Mouse (Mus musculus): Measurements from ENCODE around the gene Fgf12.

The Fgf12 gene

DNA sequence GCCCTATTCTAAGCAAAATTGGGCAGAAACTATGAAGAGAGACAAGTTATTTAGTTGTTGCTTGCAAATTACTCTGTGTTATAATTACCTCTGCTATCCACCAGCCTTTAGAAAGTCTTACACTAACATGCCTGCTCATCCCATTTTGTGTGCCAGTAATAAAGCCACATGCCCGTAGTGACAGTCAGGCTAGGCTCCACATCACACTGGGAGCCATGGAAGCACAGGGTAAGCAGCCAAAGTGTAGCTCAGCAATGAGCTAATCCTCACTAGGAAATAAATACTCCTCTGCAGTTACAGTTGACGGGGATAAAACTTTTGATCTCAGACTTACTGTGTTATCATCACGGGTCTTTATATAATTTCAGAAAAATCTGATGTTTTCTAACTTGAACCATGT, 298.0 kb downstream of the Fgf12 start:
- DNase-seq: no peak

DNA sequence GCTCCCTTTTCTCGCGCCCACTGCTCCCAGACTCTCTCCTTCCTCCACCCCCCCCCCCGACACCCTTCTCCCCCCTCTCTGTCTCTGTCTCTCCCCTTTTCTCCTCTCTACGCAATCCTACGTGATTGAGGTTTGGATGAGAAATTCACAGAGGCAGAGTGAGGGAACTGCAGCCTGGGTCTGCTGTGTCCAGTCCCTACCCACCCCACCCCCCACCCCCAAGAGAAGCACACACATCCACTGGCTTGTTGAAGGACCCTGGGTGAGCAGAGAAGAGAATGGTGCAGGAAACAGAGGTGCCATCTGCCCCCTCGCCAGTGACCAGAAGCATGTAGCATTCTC, 305.8 kb downstream of the Fgf12 start:
- peak; percentile 35 for DNase-seq

DNA sequence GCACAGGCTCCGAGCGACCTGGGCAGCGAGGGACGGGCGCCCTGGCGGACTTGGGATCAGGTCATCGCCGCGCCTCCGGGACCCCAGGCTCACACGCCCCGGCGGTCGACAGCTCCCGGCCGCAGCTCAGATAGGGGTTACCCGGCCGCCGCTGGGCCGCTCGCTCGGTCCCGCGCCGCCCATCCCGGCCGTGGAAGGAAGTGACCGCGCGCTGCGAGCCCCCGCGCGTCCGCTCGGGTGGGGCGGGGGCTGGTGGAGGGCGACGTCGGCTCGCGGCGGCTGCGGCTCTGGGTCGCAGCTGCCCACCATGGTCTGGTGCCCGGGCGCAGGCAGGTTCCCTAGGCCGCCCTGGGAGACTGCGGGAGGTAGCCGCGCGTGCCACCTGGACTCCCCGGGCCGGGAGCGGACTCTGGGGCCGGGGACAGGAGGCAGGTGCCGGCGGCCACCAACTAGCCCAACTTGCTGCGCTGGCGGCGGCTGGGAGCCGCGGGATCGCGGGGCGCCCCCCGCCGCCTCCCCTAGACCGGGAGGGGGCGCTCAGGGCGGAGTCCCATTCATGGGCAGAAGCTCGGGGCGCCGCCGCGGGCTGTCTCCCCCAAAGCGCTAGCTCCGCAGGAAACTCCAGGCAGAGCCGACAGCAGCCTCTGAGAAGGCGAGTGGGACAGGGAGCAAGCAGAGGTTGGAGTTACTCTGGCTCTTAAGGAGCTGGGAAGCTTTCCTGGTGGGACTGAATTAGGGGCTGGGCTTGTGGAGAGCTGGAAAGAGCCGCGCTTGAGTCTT, 306.3 kb downstream of the Fgf12 start:
- peak; percentile 68 for DNase-seq

DNA sequence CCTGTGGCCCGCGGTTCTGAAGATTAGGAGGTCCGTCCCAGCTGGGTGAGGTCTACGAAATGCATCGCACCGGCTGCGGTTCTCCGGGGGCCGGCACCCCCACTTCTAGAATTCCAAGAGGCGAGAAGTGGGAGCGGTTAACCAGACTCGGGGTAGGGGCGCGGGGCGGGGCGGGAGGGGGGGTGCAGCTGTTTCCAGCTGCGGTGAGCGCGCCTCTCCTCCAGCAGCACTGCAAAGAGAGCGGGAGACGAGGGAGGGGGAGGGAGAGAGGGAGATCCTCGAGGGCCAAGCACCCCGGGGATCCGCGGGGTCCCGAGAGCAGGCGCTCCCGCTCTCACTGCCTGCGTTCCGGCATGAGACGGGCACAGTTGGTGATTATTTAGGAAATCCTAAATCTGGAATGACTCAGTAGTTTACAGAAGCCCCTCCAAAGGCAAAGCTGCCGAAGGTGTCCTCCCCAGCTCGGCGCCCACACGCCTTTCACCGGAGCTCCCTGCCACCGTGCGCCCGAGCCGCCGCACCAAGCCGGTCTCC, 307.0 kb downstream of the Fgf12 start:
- peak; percentile 48 for DNase-seq

DNA sequence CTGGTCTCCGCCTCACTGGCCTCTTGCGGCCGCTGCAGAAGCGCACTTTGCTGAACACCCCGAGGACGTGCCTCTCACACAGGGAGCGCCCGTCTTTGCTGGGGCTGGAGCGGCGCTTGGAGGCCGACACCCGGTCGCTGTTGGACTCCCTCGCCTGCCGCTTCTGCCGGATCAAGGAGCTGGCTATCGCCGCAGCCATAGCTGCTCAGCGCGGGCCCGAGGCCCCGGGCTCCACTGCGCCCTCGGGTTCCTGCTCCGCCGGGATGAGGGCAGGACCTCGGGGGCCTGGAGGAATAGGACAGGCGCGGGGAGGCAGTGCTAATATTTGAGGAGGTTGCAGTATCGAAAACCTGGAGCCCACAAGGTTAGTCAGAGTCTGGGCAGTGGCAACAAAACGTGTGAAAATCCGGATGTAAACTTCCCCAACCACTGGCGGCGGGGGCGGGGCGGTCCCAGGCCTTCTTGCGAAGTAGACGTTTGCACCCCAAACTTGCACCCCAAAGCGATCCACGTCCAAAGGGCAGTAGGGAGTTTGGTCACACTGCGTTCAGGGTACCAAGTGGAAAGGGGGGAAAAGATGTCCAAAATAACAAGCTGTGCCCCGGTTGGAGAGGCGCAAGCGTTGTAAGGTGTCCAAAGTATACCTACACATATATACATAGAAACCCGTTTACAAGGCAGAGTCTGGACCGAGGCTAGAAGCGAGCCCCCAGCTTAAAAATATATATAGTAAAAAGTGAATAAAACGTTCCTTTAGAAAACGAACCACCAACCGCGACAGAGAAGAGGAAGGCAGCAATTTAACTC, 307.7 kb downstream of the Fgf12 start:
- peak; percentile 59 for DNase-seq

DNA sequence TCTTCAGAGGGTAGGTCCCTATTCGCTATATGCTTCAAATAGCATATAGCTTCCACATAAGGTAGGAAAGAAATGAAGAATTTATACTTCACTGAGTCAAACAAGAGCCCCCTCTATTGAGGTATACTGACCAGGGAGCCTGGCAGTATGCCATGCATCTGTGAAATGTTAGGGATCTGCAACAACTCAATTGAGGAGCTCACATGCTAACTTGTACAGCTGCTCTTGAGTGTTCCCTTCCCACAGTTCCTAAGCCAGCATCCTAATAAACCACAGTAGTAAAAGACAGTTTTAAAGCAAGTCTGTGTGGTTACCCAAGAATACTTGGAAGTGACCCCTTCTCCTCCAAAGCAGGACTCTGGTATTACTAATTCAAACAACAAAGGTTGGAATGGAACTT, 331.3 kb downstream of the Fgf12 start:
- no peak for DNase-seq

DNA sequence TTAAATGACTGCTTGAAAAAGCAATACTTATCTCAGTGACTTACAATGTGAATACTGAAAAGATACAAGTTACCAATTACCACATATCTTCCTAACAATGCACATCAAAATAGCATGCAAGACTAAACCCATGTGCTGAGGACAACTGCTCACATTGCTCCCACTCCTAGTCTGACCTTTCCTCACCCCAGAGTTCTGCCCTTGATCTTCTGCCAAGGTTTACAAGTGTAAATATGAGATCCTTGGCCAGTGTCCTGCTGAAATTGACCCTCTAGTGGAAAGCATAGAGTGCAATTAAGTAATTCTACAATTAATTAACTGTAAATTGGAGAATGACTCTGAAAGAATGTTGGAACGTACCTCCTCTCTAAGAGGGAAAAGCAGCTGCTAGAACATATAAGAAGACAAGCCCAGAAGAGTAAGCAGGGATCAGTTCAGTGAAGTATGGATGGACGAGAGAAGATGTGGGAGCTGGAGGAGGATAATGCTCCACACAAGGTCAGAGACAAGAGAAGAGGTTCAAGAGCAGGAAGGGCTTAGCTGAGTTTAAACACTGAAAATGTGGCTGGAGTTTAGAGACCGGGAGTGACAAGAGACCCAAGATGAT, 333.1 kb downstream of the Fgf12 start:
- no peak for DNase-seq

DNA sequence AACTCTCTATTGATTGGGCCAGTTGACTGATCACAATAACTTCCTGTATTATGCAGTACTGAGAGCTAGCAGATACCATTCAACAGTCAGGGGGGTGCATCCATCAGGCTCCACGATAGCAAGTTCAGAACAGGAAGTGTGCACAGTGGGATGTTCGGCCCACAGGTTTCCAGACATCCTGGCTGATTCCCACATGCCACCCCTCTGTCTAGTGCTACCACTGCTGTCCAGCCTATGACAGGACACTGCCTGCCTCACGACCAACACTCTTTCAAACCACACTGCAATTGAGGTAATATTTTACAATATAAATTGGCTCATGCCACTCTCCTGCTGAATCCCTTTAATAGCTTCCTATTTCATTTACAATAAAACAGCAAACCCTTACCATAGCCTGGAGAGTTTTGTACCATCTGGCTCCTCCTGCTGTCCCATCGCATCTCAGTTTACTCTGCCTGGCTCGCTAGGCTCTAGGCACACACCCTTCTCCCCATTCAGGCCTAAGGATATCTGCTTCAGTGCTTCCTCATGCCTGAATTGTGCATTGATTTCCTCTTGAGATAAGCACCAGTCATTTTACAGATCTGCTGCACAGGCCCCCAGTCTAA, 341.6 kb downstream of the Fgf12 start:
- no peak for DNase-seq

DNA sequence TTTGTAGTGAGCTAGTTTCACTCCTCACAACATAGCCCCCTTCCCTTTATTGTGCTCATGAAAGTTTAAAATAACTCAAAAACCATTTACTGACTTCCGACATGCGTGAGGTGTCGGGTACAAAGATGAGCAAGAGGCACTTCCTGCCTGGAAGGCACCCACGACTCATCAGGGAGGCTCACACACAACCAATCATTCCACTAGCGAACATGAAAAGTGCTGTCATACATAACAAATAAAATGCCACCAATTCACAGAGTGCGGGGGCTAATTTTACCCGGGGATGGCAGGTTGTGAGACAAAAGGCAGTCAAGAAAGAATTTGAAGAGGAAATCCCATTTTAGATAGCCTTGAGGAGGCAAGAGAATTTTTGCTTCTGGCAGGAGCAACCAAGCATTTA, 344.6 kb downstream of the Fgf12 start:
- DNase-seq: no peak

DNA sequence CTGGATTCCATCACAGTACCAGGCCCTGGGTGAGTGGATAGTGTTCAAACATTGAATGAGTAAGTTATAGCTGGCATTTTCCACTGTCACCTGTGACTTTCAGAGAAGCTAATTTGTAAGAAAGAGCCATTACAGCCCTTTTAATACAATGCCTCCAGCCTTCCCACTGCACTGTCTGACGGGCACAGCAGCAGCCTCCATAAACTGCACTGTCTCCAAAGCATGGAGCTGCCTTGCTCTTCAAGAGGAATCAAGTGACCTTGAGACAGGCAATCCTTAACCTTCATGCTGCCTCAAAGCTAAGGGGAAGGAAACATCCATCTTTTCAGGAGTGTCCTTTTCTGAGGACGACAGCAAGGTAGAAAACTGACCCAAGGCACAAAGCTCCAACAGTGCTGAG, 345.0 kb downstream of the Fgf12 start:
- no peak for DNase-seq

DNA sequence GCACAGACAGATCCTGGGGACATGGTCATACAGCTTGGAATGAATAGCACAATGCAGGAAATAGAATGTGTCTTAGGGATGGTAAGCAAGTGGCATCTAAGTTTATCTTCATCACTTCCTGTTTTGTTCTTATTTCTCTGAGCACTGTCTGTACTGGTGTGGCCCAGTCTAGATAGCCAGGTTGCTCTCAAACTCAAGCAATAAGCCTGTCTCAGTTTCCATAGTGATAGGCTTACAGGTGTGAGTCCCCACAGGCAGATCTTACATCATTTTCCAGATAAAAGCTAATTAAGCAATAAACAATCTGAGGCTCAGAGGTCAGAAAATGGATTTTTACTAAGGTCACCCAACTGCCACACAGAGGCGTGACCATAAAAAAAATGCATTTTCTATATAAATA, 348.7 kb downstream of the Fgf12 start:
- no peak for DNase-seq

DNA sequence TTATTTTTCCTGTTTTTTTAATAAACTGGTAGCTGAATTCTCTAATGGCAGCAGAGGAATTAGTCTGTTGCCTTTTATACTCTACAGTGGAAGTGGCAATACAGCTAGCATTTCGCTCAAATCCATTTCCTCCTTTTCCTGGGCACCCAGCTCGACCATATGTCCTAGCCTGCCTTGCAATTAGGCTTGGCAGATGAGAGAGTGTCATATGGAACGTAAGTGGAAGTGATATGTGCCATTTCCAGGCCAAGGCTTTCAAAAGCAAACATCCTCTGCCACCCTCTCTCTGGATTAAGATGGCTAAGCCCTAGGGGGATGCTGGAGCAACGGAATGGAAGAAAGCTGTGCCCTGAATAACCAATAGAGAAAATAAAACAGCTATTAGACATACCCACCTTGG, 350.2 kb downstream of the Fgf12 start:
- DNase-seq: no peak

DNA sequence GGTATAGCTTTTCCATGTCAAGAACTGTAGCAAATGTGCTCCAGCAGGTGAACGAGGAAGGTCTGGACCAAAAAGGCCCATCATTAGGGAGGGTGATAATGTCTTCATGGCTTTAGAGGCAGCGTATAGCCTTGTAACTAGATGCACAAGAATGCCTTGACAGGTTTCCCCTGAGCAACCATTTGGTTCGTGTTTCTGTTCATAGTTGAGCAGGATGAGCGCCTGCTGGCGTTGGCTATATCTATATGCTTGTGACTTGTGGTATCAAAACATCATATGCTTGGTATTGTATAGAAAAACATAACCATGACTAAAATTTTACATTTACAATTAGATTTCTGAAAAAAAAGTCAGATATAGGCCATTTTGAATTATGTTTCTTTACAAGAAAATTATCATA, 361.6 kb downstream of the Fgf12 start:
- DNase-seq: no peak

DNA sequence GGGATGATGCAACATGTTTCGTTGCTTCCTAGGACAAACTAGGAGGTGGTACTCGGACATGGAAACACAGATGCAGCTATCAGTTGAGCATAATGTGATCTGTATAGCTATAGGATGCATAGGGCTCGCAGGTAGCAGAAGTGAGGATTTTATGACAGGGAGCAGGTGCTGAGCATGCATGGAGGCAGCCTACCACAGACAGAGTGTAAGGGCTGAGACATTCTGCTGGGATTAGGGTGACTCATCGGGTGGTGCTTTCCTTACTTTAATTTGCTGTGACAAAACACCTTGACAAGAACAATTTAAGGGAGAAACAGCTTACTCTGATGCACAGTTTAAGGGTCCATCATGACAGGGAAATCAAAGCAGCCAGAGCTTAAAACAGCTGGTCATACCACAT, 363.8 kb downstream of the Fgf12 start:
- DNase-seq: no peak

DNA sequence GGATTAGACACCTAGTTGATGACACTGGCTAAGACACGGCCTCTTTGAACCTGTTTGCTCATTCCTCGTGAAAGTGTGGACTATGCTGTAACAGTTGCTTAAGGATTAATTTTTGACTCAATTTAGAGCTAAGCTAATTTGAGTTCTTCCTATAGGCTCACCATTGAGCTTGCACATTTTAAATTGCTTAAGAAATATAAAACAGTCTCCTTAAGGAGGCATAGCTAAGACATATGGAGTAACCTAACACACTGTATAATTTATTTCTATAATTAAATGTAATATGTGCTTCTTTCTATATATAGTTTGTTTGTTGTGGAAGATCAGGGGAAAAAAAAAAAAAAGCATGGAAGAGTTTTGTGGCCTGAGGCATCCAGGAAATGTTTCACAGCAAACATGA, 378.1 kb downstream of the Fgf12 start:
- no peak for DNase-seq

DNA sequence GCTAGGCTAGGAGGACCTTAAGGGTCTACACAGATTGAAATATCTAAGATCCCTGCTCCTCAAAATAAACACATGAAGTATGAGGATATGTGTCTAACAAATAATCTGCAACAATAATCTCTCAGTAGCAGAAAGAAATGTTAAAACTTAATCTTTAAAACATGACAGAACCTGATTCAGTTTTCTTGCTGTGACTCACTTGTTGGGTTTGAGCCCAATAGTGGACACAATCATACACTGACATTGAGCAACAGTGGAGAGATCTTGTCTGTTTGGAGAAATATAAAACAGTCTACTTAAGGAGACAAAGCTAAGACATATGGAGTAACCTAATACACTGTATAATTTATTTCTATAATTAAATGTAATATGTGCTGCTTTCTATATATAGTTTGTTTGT, 379.6 kb downstream of the Fgf12 start:
- no peak for DNase-seq

DNA sequence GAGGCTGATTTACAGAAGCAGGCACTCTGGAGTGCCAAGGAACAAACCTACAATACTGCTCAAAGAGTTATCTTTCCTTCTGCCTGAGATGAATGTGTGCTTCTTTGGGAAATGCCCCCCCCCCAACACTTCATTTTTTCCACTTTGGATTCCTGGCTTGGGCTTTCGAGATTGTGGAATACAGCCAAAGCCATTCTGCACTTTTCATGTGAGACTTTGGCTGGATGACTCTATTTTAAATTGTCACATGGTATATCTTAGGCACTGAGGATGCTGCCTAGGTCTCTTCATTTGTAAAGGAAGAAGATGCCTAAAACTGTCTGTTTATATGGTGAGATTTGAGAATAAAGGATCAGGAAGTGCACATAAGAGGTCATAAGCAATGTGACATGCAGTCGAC, 402.2 kb downstream of the Fgf12 start:
- DNase-seq: no peak

DNA sequence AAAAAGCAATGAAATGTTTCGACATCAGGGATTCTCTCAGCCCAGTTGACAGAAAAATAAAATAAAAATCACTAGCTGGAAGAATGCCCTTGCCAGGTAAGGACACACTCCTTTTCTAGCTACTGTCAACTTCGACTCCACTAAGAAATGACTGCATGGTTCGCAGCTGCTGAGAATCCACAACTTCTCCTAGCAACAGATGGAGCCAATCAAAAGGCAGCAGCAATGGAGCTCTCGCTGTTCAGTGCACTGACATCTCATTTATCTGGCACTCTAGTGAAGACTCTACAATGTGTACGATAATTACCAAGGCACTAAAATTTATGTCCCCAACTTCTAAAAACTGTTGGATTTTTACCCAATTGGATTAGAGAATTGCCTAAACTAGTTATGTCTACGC, 407.5 kb downstream of the Fgf12 start:
- peak; percentile 32 for DNase-seq

DNA sequence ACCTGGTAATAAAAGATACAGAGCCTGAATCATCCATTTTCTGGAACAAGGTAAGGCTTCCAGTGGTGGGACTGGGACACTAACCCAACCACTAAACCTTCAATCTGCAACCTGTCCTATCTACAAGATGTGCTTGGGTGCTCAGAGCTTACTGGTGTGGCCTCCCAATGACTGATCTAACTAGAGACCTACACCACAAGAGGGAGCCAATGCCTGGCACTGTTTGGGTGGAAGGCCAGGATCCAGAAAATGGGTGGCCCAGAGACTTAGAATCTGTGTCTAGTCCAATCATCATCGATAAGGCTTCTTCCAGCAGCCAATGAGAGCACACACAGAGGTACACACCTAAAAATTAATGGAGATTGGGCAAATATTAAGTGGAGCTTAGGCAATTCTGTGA, 414.9 kb downstream of the Fgf12 start:
- no peak for DNase-seq

DNA sequence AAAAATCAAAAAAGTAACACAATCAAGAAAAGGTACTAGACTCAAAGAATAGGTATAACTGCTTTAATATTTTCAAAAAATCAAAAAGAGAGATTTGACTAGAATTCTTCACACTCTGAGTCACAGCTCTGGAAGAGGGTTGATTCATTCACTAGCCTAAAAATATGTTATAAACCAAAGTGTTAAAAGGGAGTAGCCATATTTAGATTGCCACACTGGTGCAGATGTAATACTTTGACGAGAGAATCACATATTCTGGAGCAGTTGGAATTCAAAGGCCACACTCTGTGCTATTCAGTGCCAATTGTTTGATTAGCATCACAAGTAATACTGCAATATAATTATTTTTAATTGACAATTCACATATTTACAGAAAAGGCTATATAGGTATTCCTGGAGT, 416.2 kb downstream of the Fgf12 start:
- DNase-seq: no peak

DNA sequence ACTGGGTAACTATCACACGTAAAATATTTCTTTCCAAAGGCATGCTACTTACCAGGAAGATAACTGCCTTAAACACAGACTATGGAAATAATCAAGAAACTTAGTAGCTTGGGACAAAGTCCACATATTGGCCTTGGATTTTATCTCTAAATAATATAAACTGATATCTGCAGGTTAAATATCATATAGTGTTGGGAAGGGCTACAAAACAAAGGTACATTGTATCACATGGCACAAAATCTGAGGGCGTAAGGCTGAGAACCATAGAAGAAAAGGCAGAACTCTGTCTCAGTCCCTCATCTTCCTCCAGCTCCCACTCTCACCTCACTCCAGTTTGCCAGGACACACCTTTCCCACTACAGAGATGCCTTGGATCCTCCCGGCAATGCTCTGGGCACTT, 417.8 kb downstream of the Fgf12 start:
- DNase-seq: no peak

DNA sequence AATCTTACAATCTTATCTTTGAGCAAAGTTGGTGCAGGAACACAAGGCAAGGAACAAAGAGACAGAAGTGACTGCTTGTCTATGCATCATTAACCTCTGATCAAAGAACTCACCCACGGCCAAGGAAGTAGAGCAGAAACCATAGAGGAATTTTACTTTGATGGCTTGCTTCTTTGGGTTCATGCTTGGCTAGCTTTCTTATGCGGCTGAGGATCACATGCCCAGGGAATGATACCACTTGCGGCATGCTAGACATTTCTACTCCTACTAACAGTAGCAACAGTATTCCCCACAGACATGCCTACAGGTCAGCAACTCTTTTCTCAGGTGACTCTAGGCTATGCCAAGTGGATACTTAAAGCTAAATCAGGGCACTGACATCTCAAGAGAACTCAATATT, 429.3 kb downstream of the Fgf12 start:
- DNase-seq: no peak

DNA sequence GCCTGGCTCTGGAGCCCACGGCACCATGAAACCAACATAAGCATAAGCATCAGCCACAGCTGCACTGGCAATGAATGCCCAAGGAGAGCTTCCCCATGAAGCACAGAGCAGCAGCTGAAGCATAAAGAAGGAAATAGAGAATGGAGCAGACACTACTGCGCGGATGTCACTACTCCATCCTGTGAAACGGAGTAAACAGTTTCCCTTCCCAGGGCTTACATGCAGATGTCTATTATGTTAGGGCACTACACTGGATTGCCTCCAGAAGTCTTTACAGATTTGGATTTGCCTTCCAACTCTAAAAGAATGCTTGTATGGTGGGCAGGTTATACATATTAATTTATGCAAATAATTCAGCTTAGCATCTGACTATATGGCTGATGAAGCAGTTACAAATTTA, 441.2 kb downstream of the Fgf12 start:
- no peak for DNase-seq

DNA sequence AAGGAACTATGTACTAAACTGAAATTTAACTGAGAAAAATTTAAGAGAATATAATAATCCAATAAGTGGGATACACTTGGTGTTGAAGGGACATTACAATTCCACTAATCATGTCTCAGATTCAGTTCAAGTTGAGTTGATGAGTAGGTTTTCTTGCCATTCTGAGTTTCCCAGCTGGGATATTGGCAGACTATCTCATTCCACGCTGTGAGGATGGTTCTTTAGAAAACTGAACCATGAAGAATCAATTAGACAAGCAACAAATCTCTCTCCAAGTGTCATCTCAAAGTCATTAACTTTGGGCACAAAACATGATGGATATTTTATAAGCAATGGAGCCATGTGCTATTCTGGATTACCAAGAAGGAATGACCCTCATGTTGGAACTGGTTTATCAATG, 449.0 kb downstream of the Fgf12 start:
- no peak for DNase-seq

Measured in embryo, embryonic 11 days (tissue).